Comparison of ENCODE assay signal across 11 mouse cellular contexts in the genomic region with DNA sequence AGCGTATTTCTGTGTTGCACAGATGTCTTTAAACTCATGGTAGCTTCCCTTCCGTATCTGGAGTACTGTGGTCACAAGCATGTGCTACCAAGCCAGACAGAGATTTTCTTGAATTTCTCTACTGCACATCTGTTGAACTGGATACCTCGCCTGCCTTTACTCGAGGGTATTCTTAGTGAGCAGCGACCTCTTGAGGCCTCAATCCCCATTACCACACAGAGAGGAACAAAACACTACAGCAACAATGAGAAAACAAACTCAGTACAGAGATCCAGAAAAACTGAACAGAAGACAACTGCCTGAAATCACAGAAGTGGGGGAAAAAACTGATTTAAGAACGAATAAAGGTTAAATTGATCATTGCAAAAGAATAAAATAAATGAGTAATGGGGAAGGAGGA.
DNase-seq lines count a peak whose midpoint lies in the region; ATAC-seq and TF ChIP-seq lines count a peak whose summit lies in the region.
"Had no signal": no experiment of that assay in that cellular context is flagged by ENCODE, and none has a peak within 500 bp of the region (broad histone marks: within the 10 kb centered on the region; RNA-seq: fewer than 3 reads in every experiment).

No protein-coding gene starts in this region.

- no peaks in the 10 kb centered on the region for H3K27me3 ChIP-seq in liver, postnatal 0 days (ENCODE audit: insufficient read depth, low read length)
- H3K27me3 ChIP-seq: heart, embryonic 12.5 days had no signal

- peak; percentile 38; the same call in 1 of the 2 replicates for TF ChIP-seq CTCF in liver, postnatal 0 days (IDR thresholded peaks at IDR 0.05; ENCODE audit: low read depth)

- H3K36me3 ChIP-seq in liver, postnatal 0 days (replicated peaks; ENCODE audit: insufficient read depth, low read length): no peaks in the 10 kb centered on the region
- H3K36me3 ChIP-seq in ES-E14 (ENCODE audit: control insufficient read depth, insufficient read depth, low read length, poor library complexity, severe bottlenecking): no peaks in the 10 kb centered on the region
- H3K36me3 ChIP-seq: heart, embryonic 12.5 days had no signal

- H3K9me3 ChIP-seq in liver, postnatal 0 days (ENCODE audit: low read length): no peaks in the 10 kb centered on the region; the same call in 1 of the 2 replicates
- no peaks in the 10 kb centered on the region for H3K9me3 ChIP-seq in ES-E14 (ENCODE audit: control insufficient read depth, insufficient read depth, low read depth, low read length)
- H3K9me3 ChIP-seq: heart, embryonic 12.5 days had no signal

- TF ChIP-seq EP300 in liver, postnatal 0 days (IDR thresholded peaks at IDR 0.05; ENCODE audit: low read depth): no peak

- H3K4me3 ChIP-seq in liver, postnatal 0 days (ENCODE audit: low read depth, low read length): no peak overlapping the region
- no peak overlapping the region for H3K4me3 ChIP-seq in ES-E14 (ENCODE audit: insufficient read depth in 1 of 2, low read depth in 1 of 2, low read length in 2 of 2, poor library complexity in 1 of 2, severe bottlenecking in 1 of 2)
- H3K4me3 ChIP-seq: heart, embryonic 12.5 days had no signal

- ATAC-seq in liver, postnatal 0 days: no peak
- peak; percentile 42; the same call in 1 of the 2 replicates for ATAC-seq in megakaryocyte progenitor cell, adult 5-6 weeks (replicated peaks; ENCODE audit: poor library complexity)
- ATAC-seq: activated CD4-positive, CD25-positive, alpha-beta regulatory T cell, adult 4 months had no signal

- in situ Hi-C loops in ES-E14 (cut with MboI; ENCODE audit: low sequenced_read_pairs in 2 of 2, unreplicated experiment in 2 of 2): loop anchor here (5.0 to 25.0 kb wide), 3 partner anchors 290 to 413 kb away; no protein-coding TSS in a partner anchor

- H3K9ac ChIP-seq in liver, postnatal 0 days (replicated peaks): no peak overlapping the region
- no peak overlapping the region for H3K9ac ChIP-seq in ES-E14 (ENCODE audit: insufficient read depth, low read depth, low read length, poor library complexity, severe bottlenecking)
- H3K9ac ChIP-seq: heart, embryonic 12.5 days had no signal

- WGBS in liver, postnatal 0 days (ENCODE audit: insufficient replicate concordance): 23% methylated on average over 6 of the region's 6 CpGs

- no peaks in the 10 kb centered on the region for H3K4me1 ChIP-seq in liver, postnatal 0 days (ENCODE audit: insufficient read depth)
- H3K4me1 ChIP-seq in ES-E14 (ENCODE audit: control insufficient read depth in 2 of 2, insufficient read depth in 2 of 2, low read length in 2 of 2, poor library complexity in 1 of 2): no peaks in the 10 kb centered on the region
- H3K4me1 ChIP-seq: heart, embryonic 12.5 days had no signal

- H3K27ac ChIP-seq in liver, postnatal 0 days (ENCODE audit: low read depth): no peak overlapping the region
- H3K27ac ChIP-seq in ES-E14 (ENCODE audit: insufficient read depth, low read depth, low read length, poor library complexity, severe bottlenecking): no peak overlapping the region

- no peak overlapping the region for H3K4me2 ChIP-seq in liver, postnatal 0 days (ENCODE audit: low read depth, low read length)
- H3K4me2 ChIP-seq: heart, embryonic 12.5 days; liver, embryonic 11.5 days had no signal

- DNase-seq in liver, postnatal 0 days: no peak
- DNase-seq in liver (no peak), ES-E14 (ENCODE audit: low read depth, low spot score) (peak; percentile 37), adipocyte (ENCODE audit: low spot score) (peak; percentile 6)
- no peak for DNase-seq in ovary, postnatal 14 days (ENCODE audit: low spot score)
- no peak for DNase-seq in heart, postnatal 4 days
- DNase-seq: cerebellum, adult 2 months had no signal

TF ChIP-seq in ES-E14, 5 proteins besides CTCF, POLR2A, EP300 and RAD21:
- no peak for TF ChIP-seq CHD2 (IDR thresholded peaks at IDR 0.05; ENCODE audit: low read depth, low read length)
- no peak for TF ChIP-seq MAFK (IDR thresholded peaks at IDR 0.05; ENCODE audit: insufficient read depth, low read depth, low read length)
- peak; percentile 93 for TF ChIP-seq ZC3H11A (IDR thresholded peaks at IDR 0.05; ENCODE audit: borderline replicate concordance, low read depth, low read length)
- TF ChIP-seq ZNF384 (IDR thresholded peaks at IDR 0.05; ENCODE audit: low read depth, low read length): no peak
- no peak for TF ChIP-seq HCFC1 (IDR thresholded peaks at IDR 0.05; ENCODE audit: borderline replicate concordance, insufficient read depth, low read length)

Comparison
In these comparisons a context has a peak if more than half of its experiments do, and no peak if none do; other contexts are left out.
1. DNase-seq: peak in ES-E14 (single experiment) and adipocyte (single experiment); none in liver, postnatal 0 days (single experiment), liver (single experiment), ovary, postnatal 14 days (single experiment) and heart, postnatal 4 days (single experiment).